Mouse (Mus musculus) C2C12 (cell line): ENCODE measurements around the gene Polq. TPM values are rescaled to one million over a fixed set of nuclear protein-coding genes. Genes with fewer than 3 reads are reported as not detected.

Experiments
- H3K27me3 ChIP-seq: one replicate; pipeline ENCODE4 v1.6.1; 2011; ENCODE audit not compliant: control insufficient read depth, insufficient read depth, insufficient read length
- H3K36me3 ChIP-seq: one replicate; pipeline ENCODE4 v1.6.1; 2011; ENCODE audit not compliant: control insufficient read depth, insufficient read depth
- H3K4me3 ChIP-seq: one replicate; pipeline ENCODE4 v1.5.1; 2011; ENCODE audit warnings: mild to moderate bottlenecking, control low read depth; ENCODE audit not compliant: poor library complexity, insufficient read depth, severe bottlenecking
- H3K79me2 ChIP-seq: one replicate; pipeline ENCODE4 v1.6.1; 2011; ENCODE audit not compliant: control insufficient read depth, insufficient read depth
- H3K79me3 ChIP-seq: one replicate; pipeline ENCODE4 v1.6.1; 2011; ENCODE audit warnings: low read depth, control low read depth
- H3ac ChIP-seq: one replicate; pipeline ENCODE3; 2011; ENCODE audit warnings: low read depth; ENCODE audit not compliant: control insufficient read depth, insufficient read length
- CEBPB ChIP-seq: IDR thresholded peaks from one replicate; pipeline ENCODE4 v1.6.1; 2011; ENCODE audit warnings: low read depth, mild to moderate bottlenecking, control low read depth, moderate library complexity
- CTCF ChIP-seq: IDR thresholded peaks from one replicate; pipeline ENCODE4 v1.5.1; 2011; ENCODE audit not compliant: control insufficient read depth, insufficient read depth, insufficient read length
- FOSL1 ChIP-seq: IDR thresholded peaks from one replicate; pipeline ENCODE4 v1.8.0; 2011; ENCODE audit warnings: mild to moderate bottlenecking, low read length; ENCODE audit not compliant: poor library complexity, insufficient read depth, severe bottlenecking
- MAX ChIP-seq: IDR thresholded peaks from one replicate; pipeline ENCODE4 v1.6.1; 2011; ENCODE audit warnings: mild to moderate bottlenecking, control low read depth
- MYOD1 ChIP-seq: IDR thresholded peaks from one replicate; pipeline ENCODE4 v1.6.1; 2011; ENCODE audit warnings: low read depth; ENCODE audit not compliant: control insufficient read depth, insufficient read length
- MYOG ChIP-seq: IDR thresholded peaks from one replicate; pipeline ENCODE4 v1.6.1; 2011; ENCODE audit not compliant: control insufficient read depth, insufficient read length; ENCODE audit errors: extremely low read depth
- USF1 ChIP-seq: IDR thresholded peaks from one replicate; pipeline ENCODE4 v1.6.1; 2011; ENCODE audit warnings: low read depth, mild to moderate bottlenecking, control low read depth, moderate library complexity
- long read RNA-seq, 2 experiments: library from polyadenylated mRNA; unstranded; transcript quantifications; one replicate each; pipeline ENCODE4 v2.0.0; 2019 to 2020
- polyA plus RNA-seq: library from polyadenylated mRNA; unstranded; fragments of >200 nt; fragmentation: generic; extraction: Trizol; gene quantifications from one replicate; pipeline ENCODE4 v1.2.1, GENCODE M21; 2012; ENCODE audit warnings: missing spikeins

Polq gene
- 2.5 TPM for polyA plus RNA-seq
- long read RNA-seq, experiment 1, partial matches to known transcripts, result 1 of 2 reads
- long read RNA-seq, experiment 1, other reads (novel, unspliced or antisense), result 1 of 2 reads
- long read RNA-seq, experiment 2, partial matches to known transcripts, result 6 of 10 reads
- long read RNA-seq, experiment 2, other reads (novel, unspliced or antisense), result 4 of 10 reads

GRCm38 (mm10) chr16:37011061-37011921 is at the start of gene Polq:
Gene Polq (plus strand): TSS chr16:37011786.
- Histone ChIP-seq H3K4me3 (peak within 1 kb of the TSS; percentile 76), H3K79me3 (peaks cover 9% of the 10 kb centered on the region), H3K36me3 (peaks cover 7% of the 10 kb centered on the region), H3K27me3 (no peaks in the 10 kb centered on the region), H3K79me2 (peaks cover 25% of the 10 kb centered on the region), H3ac (peak within 1 kb of the TSS; percentile 97)
- TF ChIP-seq MAX (peak; percentile 39), CTCF (no peak)

DNA sequence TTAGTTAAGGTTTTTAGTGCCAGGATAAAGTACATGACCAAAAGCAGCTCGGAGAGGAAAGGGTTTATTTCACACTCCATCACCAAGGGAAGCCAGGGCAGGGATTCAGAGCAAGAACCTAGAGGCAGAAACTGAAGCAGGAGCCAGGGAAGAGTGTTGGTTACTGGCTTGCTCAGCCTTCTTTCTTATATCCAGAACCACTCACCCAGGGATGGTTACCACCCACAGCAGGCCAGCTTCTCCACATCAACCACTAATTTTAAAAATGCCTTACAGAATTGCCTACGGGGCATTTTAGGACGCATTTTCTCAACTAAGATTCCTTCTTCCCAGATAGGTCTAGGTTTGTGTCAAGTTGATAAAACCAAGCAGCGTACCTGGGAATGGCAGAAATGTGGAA is 48.2 kb upstream of the Polq start:
- TF ChIP-seq MAX, result no peak
- H3ac ChIP-seq, result no peak overlapping the region
- peaks cover 17% of the 10 kb centered on the region for H3K27me3 ChIP-seq
- no peak overlapping the region for H3K4me3 ChIP-seq
- no peaks in the 10 kb centered on the region for H3K79me3 ChIP-seq
- H3K36me3 ChIP-seq, result no peaks in the 10 kb centered on the region
- no peaks in the 10 kb centered on the region for H3K79me2 ChIP-seq

GRCm38 (mm10) chr16:36979127-36979526 is 32.5 kb upstream of the Polq start:
- no peak for TF ChIP-seq USF1
- TF ChIP-seq MYOD1, result no peak
- TF ChIP-seq CTCF, result no peak
- no peak for TF ChIP-seq CEBPB
- no peak for TF ChIP-seq MAX
- TF ChIP-seq FOSL1, result no peak
- TF ChIP-seq MYOG, result no peak
- Histone ChIP-seq H3K27me3 (no peaks in the 10 kb centered on the region), H3K4me3 (no peak overlapping the region), H3K79me2 (no peaks in the 10 kb centered on the region), H3ac (no peak overlapping the region), H3K36me3 (no peaks in the 10 kb centered on the region), H3K79me3 (no peaks in the 10 kb centered on the region)

DNA sequence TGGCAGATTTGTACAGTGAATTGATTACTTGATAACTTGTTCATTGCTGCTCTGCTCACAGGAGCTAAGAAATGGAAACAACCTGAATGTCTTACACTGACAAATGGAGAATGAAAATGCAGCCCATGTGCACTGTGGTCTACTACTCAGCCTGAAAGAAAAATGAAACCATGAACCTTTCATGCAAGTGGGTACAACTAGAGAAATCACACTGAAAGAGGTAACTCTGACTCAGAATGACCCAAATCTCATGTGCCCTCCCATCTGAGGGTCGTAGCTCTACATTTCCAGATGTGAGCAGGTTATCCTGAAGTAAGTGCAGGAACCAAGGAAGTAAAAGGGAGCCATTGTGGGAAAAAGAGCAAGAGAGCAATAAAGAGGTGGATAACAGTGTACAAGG is 27.8 kb upstream of the Polq start:
- H3K79me3 ChIP-seq, result no peaks in the 10 kb centered on the region
- no peak overlapping the region for H3ac ChIP-seq
- H3K79me2 ChIP-seq, result no peaks in the 10 kb centered on the region
- no peak overlapping the region for H3K4me3 ChIP-seq
- TF ChIP-seq MYOD1 (no peak), MYOG (no peak), CEBPB (no peak)
- no peaks in the 10 kb centered on the region for H3K36me3 ChIP-seq
- H3K27me3 ChIP-seq, result no peaks in the 10 kb centered on the region

DNA sequence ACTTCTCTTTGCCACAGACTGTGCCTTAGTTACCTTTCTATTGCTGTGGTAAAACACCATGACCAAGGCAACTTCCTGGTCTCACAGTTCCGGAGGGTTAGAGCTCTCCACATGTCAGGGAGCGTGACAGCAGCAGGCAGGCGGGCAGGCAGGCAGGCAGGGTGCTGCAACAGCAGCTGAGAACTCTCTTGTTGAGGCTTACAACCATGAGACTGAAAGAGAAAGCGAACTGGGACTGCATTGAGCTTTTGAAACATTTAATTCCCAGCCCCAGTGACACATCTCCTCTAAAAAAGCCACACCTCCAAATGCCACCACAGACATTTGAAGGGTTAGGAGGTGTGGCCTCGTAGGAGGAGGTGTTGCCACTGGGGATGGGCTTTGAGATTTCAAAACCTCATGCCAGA is 25.9 kb upstream of the Polq start:
- TF ChIP-seq CEBPB (no peak), MYOG (no peak), MAX (no peak), USF1 (no peak), MYOD1 (no peak), FOSL1 (no peak), CTCF (no peak)
- no peak overlapping the region for H3K4me3 ChIP-seq
- no peaks in the 10 kb centered on the region for H3K79me2 ChIP-seq
- no peaks in the 10 kb centered on the region for H3K36me3 ChIP-seq
- H3K79me3 ChIP-seq, result no peaks in the 10 kb centered on the region
- no peak overlapping the region for H3ac ChIP-seq
- no peaks in the 10 kb centered on the region for H3K27me3 ChIP-seq

DNA sequence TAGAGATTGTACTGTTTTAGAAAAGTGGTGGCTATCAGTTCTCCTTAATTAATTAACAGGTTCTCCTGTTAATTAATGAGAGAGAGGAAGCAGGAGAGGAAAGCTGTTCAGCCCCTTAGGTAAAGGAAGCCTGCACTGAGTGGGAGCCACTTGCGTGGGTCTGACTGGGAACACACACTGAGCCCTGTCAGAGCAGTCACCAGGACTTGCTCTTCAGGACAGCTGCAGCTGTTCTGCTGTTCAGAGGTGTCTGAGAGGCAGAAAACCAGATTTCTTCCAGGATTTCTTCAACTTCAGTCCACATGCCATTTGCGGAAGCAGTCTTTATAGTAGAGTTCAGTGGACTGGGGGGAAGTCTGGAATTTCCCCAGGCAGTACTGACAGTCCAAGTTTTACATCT is 24.2 kb upstream of the Polq start:
- TF ChIP-seq MYOD1, result no peak
- no peak for TF ChIP-seq CEBPB
- Histone ChIP-seq H3K79me3 (no peaks in the 10 kb centered on the region), H3K27me3 (no peaks in the 10 kb centered on the region), H3ac (no peak overlapping the region), H3K79me2 (no peaks in the 10 kb centered on the region), H3K4me3 (no peak overlapping the region), H3K36me3 (no peaks in the 10 kb centered on the region)
